Mouse (Mus musculus): ENCODE results near the gene Reep3.

Gene Reep3

DNA sequence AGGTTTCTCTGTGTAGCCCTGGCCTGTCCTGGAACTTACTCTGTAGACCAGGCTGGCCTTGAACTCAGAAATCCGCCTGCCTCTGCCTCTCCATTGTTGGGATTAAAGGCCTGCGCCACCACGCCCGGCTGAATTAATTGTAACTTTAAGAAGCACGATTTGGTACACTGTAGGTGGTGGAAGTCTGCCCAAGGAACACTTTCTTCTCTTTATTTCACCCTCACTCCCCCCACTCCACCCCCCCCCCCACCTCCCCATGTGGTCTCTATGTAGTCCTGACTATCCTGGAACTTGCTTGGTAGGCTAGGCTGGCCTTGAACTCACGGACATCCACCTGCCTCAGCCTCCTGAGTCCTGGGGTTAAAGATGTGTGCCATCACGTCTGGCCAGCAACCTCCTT, 47.1 kb downstream of the Reep3 start:
- DNase-seq = no peak

DNA sequence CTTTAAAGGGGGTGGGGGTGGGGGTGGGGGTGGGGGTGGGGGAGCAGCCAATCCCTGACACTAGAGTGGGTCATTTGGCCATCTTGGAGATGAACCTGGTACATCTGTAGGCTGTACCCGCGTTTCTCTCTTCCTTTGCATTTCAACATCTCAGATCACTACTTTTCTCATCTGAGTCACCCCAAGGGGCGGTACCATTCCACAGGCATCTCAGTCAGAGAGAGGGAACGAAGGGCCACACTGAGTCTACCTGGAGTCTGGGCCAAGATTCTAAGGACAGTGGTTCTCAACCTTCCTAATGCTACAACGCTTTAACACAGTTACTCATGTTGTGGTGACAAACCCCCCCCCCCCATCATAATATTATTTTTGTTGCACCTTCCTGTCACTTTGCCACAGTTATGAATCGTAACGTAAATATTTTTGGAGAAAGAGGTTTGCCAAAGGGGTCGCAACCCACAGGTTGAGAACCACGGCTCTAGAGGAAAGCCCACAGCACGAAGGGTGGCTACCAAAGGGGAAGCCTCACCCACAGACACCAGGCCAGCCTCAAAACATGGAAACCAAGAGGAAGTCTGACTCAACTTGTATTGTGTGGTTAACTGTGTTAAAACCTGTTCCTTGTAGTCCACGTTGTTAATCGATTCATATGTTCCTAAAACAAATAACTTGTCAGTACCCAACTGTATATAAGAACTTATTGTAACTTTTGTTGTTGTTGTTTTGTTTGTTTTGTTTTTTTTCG, 47.7 kb downstream of the Reep3 start:
- no peak for DNase-seq

DNA sequence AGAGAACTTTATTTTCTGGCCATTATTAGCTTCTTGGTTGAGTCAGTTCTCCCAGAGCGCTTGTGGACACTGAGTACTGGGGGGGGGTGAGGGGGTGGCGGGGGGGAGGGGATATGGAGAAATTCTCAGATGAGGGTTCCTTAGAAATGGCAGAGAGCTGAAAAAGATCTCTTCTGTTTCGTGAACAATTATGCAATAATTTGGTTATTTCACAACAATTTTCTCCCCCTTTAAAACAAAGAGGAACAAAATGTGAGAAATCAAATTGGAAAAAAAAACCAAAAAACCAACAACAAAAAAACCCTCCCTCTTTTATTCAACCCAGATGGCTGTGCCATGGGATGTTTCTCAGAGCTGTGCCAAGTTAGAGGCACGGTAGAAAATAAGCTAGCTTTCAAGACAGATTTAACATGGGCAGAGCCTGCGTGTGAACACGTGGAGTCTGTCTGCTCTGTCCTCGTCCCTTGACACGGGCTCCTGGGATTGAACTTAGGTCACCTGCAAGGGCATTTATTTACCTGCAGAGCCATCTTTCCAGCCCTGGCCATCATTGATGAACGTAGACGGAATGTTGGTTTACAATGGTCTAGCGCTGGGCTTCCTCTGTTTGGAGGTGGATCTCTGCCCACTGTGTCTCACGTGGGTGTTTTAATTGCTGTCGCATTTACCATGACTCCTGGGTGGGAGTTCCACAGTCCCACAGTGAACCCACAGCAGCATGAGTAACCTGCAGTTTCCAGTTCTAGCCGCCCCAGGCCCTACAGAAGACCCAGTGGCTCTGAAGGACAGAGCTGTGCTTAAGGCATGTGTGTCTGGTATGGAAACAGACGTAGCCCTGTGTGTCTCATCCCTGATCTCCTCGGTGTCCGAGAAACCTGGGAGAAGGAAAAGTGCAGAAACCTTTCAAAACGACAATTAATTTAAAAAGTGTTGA, 48.8 kb downstream of the Reep3 start:
- no peak for DNase-seq

DNA sequence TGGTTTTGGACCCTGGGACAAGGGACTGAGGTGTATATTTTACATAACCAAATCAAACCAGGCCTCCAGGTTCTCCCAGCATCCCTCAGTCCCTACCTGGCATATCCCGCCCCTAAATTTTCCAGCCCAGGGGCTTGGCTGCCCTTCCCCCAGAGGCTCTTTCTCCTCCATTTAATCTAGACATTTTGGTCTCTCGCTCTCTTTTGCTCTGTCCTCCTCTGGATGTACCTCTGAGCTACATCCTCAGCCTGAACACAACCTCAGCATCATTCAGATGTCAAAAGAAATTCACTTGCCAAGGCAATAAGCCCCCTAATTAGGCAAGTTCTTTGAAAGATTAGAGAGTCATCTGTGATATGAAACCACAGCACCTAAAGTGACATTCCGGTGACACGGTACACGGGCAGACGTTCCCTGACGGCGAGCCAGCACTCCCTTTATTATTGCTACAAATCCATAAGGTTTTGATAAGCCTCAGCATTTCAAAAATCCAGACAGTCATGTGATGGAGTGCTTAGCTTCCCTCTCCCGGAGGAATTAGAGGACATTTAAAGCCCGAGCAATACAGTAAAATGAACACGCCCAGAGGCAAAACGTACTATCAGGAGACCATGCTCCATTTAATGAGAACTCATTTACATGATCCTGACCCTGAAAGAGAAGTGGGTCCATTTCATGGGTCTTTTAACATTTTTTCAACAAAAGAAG, 51.4 kb downstream of the Reep3 start:
- no peak for DNase-seq

DNA sequence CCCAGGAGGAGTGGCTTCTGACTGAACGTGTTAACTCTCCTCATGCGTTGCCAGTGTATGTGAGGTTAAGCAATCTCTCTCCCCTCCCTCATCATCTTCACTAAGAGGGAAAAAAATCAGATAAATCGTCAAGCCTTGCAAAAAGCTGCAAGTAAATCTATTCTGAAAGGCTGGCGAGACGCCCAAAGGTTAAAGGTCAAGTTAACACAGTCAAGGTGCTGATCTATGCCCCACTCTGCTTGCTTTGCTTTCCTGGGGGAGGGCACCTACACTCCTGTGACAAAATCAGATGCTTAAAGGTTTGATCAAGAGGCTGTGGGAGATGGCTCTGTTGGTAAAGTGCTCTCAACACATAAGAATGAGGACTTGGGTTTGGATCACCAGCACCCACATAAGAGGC, 52.4 kb downstream of the Reep3 start:
- DNase-seq = peak; percentile 78

DNA sequence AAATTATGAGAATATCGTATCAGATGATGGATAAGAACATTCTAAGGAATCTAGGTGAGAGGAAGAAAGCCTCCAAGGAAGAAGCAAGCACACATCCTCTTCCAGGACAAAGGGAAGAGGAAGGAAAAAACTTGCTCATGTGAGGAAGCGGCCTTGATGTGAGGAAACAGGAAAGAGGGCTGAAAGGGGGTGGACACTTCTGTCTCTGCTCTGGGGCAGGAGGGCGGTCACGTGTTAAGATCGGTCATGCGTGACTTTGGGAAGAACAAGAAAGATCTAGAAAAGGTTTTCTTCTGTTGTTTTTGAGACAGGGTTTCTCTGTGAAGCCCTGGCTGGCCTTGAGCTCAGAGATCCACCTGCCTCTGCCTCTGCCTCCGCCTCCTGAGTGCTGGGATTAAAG, 53.5 kb downstream of the Reep3 start:
- DNase-seq = no peak

DNA sequence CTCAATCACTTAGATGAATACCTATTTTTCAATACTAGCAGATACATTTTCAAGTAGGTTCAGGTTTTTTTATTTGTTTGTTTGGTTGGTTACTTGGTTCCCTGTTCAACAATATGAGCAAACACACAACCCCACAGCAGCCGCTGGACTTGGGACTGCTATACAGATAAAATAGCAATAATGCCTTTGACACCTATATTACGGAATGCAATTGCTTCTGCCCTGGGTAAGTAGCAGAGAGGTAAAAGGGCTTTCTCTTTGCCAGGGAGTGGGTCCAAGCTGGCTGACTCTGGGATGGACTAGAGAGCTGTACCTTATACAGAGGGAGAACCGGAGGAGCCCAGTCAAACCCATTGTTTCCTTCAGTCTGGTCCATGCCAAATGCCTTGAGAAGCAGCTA, 56.3 kb downstream of the Reep3 start:
- no peak for DNase-seq

DNA sequence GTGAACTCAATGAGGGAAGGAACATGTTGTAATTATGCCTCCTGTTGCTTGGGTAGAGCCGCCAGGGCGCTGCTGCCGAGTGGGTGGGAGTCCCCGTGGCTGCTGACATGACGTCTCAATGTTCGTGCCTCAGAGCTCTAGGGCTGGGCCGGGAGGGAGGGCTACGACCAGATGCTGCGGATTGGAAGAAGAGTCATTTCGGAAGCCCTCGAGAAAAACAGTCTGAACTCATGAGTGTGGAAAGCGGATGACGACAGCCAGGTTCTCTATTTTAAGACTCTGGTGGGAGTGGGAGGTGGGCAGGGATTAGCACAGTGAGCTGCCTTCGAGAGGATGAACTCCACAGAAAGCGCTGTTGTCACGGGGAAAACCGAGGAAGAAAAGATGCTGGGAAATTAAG, 57.7 kb downstream of the Reep3 start:
- DNase-seq = no peak

DNA sequence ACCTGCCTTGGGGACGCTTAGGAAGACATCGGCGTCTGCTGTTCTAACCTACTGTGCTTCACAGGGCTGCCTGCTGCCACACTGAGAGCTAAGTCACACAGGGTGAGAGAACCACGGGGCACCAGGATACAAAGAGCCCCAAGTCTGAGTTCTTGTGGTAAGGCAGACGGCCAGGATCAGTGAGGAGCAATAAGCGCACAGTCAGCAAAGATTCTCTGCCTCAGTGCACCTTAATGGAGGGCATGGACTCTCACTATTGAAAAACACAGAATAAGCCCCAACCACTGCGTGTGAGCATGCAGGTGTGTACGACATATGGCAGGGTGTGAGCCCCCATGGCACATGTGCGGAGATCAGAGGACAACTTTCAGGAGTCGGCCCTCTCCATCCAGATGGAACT, 60.2 kb downstream of the Reep3 start:
- DNase-seq = no peak

DNA sequence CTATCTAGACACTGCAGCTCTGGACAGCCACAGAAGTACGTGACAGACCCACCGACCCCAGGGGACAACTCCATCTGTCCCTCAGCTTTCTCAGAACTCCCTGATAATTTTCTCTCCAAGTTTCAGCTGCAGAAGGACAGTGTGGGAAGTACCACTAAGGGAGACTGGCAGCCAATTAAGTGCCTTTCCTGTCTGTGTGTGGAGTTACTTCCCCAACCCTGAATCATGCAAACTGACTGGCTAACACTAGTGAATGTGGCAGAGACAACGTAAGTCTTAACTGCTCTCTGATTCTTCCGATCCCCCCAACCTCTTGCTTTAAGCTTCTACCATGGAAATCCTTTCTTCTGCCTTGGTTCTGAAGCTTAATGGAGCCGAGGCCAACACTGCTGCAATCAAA, 60.6 kb downstream of the Reep3 start:
- DNase-seq = no peak

DNA sequence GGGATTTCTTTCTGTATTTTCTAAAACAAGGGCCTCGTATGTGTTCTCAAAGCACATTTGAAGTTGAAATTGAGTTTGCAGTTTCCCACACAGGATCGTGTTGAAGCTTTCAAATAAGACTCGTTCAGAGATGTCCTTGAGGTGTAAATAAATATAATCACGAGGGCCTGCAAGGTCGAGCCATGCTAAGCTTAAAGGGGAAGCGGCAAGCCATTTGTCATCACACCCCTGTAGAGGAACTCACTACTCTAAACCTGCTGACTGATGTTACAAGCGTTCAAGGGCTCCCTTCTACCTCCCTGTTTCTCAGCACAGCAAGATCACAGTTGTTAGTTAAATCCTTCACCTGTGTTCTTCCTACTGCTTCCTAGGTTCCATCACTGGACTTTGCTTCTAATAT, 65.6 kb downstream of the Reep3 start:
- DNase-seq = no peak

DNA sequence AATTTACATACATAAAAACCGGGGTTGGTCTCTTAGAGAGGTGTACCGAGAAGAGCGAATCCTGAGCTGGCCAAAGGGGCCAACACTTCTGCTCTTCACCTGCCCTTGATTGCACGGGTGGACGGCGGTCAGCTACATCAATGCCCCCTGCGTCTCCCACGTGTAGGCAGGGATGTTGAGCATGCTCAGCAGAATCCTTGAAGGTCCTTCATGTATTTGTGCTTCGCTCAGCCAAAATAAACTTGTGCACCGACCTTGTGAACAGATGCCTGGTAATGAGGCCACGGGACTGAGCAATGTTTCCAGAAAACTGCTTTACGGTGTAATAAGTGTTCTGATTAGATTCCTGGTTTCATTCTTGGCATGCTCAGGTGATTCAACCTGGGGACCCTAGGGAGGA, 67.4 kb downstream of the Reep3 start:
- DNase-seq = peak; percentile 66

DNA sequence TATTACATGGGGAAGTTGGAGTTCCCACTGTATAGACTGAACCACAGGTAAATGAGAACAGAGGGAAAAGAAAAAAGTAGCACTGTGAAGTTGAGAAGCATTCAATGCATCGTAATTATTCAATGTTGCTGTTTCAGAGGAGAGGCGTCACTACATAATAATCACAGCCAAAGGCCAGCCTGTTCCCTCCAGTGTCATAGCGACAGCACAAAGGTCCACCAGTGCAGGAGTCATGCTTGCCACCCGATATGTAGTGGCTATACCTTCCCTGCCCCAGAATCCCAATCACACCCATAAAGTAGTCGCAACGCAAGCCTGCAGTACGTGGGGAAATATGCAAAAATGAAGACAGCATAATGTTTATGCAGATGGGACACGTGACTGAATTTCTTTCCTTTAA, 70.4 kb downstream of the Reep3 start:
- DNase-seq = no peak

DNA sequence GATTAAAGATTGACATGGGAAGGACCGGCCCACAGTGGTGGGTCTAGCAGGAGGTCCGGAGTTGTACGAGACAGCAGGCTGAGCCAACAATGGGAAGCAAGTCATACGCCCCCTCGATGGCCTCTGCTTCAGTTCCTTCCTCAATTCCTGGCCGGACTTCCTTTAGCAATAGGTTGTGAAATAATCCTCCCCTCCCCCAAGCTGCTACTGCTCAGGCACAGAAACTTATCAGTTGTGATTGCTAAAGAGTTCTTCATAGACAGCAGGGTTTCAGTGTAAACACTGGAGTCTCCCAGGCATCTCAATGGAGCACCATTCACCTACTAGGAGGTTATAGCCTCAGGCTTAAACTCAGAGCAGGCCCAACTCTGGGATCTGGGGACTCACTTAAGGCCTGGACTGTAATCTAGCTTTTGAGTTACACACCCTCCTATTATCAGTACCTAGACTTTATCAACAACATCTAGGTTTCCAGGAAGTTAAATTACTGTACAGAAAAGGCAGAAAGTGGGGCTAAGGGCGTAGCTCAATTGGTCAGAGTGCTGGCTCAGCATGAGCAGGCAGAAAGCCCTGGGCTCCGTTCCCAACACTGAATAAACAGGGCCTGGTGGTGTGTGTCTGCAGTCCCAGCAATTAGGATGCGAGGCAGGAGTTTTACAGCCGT, 71.0 kb downstream of the Reep3 start:
- peak; percentile 86 for DNase-seq

DNA sequence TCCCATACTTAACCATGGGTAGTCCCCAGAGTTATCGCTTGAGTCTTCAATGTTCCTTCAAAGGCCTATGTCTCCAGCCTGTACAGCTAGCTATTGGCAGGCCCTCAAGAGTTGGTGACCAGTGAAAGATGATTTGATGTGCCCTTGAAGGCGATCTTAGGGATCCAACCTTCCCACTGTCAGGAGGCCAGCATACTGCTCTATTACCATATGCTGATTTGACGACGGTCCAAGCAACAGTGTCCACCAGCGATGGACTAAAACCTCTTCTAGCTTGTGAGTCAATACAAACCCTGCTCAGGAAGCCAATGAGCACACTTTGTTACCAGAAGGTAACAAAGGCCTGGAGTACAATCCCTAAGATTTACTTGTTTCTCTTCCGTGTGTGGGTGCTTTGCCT, 72.4 kb downstream of the Reep3 start:
- no peak for DNase-seq

DNA sequence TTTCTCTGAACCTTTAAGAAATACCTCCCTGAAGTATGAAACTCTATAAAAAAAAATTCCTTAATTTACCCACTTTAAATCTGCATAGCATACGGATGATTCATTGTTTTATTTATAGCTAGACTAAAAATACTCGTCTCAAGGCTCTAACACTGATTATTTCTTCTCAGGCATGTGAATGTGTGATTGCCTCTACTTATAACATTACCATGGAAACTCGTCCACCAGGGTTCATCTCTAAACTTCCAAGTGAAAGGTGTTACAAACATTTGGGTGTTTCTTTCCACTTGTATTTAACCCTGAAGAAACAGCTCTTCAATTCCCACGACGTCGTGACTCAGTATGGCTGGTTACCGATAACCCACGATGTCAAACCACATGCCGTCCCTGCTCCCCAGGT, 73.7 kb downstream of the Reep3 start:
- no peak for DNase-seq

DNA sequence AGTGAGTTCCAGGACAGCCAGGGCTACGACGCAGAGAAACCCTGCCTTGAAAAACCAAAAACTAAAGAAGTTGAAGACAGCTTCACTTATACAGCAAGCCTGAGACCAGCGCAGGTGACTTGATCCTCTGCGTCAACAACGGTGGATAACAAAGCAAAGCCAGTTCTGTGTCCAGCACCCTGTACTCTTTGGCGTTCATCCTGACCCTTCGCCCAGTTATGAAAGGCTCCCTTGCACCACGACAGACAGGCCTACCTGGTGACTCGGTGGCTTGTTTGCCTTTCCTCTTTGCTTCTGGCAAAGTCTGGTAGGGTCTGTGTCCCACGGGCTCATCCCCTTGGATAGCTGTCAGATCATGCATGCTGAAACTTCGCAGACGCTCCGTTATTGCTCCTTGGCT, 75.3 kb downstream of the Reep3 start:
- DNase-seq = no peak

DNA sequence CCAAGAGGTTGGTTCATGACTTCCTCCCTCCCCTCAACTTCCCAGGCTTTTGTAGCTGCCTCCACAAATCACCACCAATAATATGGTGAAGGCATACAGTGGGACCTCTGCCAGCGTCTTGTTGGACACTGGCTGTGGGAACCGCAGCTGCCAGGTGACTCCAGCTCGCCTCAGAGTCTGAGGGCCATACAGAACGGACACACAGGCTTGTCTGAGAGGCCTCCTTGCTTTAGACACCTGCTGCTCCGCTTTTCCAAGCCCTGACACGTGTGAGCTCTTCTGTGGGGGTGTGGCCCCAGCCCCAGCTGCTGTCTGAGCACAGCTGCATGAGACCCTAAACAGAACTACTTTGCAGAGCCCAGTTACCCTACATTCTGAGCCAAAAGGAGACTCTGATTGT, 77.9 kb downstream of the Reep3 start:
- DNase-seq = peak; percentile 50

DNA sequence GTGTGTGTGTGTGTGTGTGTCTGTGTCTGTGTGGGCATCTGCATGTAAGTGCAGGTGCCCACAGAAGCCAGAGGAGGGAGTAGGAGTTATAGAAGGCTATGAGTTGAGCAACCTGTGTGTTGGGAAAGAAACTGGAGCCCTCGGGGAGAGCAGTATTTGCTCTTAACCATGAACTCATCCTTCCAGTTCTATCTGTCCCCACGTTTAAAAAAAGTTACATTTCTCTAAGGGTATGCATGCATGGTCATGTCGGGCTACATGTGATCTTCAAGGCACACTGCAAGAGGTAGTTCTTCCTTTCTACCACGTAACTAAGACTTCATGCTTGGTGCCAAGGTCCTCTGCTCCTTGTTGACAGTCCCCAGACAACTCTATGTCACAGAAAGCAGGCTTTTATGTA, 78.9 kb downstream of the Reep3 start:
- DNase-seq = no peak

DNA sequence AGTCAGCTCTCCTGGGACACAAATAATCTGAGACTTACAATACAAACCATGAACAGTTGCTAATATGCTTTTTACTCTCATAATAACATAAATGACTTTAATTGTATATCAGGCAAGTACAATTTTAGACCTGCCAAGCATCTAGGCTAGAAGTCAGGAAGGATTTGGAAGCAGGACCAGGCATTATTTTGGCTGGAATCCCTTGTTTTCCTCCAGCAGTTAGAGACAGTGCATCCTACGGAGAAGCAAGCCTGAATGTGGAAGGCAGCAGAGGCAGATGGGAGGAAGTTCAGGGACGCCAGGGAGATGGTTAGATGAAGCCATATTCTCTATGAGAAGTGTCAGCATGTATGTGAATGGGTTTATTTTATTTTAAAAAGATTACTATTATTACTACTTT, 79.4 kb downstream of the Reep3 start:
- DNase-seq = no peak

DNA sequence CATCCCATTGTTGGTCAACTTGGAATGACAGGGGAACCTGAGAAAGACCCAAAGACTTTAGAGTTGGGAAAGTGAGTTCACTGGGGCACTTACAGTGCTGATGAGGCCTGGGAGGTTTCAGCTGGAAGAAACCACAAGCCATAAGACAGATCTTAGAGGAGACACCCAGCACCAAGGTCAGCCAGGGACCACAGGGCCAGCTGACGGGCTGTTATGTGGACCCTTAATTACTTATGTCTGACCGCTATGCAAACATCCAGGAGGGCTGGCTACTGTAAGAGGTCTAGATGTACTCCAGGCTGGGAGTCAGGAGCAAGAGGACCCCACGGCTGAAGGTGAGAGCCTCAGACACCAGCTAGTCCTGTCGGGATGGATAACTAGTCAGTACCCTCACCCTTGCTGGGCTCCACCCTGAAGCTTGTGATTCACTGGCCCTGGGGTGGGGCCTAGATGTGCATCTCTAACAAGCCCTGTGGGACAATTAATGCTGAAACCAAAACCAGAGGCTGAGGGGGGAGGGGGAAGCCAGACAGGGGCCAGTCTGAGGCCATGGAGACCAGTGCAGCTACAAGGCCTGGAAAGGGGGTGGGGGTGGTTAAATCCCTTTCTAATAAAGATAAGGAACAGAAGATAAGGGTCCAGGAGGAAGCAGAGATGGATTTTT, 80.0 kb downstream of the Reep3 start:
- no peak for DNase-seq

DNA sequence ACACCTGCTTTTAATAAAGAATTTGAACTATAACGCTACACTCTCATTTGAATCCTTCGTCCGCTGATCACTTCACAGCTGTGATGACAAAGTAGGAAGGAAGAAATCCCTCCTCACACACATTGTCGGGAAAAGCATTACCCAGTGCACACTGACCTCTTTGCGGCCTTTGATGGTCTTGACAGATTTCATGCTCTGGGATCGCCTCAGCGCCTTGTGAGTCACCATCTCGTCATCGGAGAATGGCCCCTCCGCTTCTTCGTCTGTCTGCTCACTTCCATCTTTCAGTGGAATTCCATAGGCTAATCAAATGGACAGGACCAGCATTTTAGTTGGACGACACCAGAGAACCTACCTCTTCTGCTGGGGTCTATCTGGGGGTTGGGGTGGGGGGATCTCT, 82.0 kb downstream of the Reep3 start:
- no peak for DNase-seq

DNA sequence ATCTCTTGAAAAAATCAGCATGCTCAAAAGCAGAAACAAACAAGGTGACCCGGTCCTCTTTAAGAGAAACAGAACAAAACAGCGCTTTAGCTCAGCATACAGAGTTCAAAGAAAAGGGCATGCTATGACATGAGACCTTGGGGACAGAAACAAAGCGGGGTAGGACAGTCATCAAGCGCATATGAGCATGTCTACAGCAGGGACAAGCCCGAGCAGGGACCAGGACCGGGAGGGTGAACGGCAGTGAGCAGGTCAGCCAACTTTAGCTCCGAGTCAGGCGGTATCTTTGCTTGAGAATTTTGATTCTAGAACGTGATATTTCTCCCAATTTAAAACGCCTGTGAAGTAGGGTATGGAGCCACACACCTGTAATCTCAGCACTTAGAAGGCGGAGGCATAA, 86.2 kb downstream of the Reep3 start:
- no peak for DNase-seq

All from kidney, postnatal 14 days (tissue).